Mouse (Mus musculus) kidney, postnatal 0 days (tissue): ENCODE results near the gene Adrb1. TPM values are rescaled to one million over a fixed set of nuclear protein-coding genes. Genes with fewer than 3 reads are reported as not detected.

Experiments
- ATAC-seq: fragments of 200-750 bp; cut with Nextera tagmentation; replicated peaks from 2 replicates; pipeline ENCODE4 v1.8.0; 2017; ENCODE audit warnings: low read depth, moderate number of reproducible peaks, moderate TSS enrichment, moderate library complexity; ENCODE audit not compliant: low FRiP score
- DNase-seq: peaks from one replicate; pipeline ENCODE4 v3.0.0-alpha.2; 2016; ENCODE audit warnings: low spot score
- H3K27ac ChIP-seq: fragments of 300-500 bp; sonication (generic); 2 replicates; pipeline ENCODE4 v1.5.1; 2014; ENCODE audit warnings: mild to moderate bottlenecking
- H3K27me3 ChIP-seq: fragments of 300-500 bp; sonication (generic); 2 replicates; pipeline ENCODE4 v1.6.1; 2014; ENCODE audit warnings: low read length, mixed read lengths; ENCODE audit not compliant: insufficient read depth
- H3K36me3 ChIP-seq: fragments of 300-500 bp; sonication (generic); 2 replicates; pipeline ENCODE4 v1.6.1; 2014; ENCODE audit warnings: low read length, mixed read lengths; ENCODE audit not compliant: insufficient read depth
- H3K4me1 ChIP-seq: fragments of 300-500 bp; sonication (generic); replicated peaks from 2 replicates; pipeline ENCODE4 v1.6.1; 2014; ENCODE audit warnings: antibody characterized with exemption, low read length, mixed read lengths; ENCODE audit not compliant: insufficient read depth
- H3K4me2 ChIP-seq: fragments of 300-500 bp; sonication (generic); 2 replicates; pipeline ENCODE4 v1.6.1; 2014; ENCODE audit warnings: mild to moderate bottlenecking, low read length, moderate library complexity, mixed read lengths
- H3K4me3 ChIP-seq: fragments of 300-500 bp; sonication (generic); replicated peaks from 2 replicates; pipeline ENCODE4 v1.5.1; 2014; ENCODE audit warnings: low read depth, low read length
- H3K9ac ChIP-seq: fragments of 300-500 bp; sonication (generic); 2 replicates; pipeline ENCODE4 v1.6.1; 2014; ENCODE audit warnings: low read depth, low read length
- H3K9me3 ChIP-seq: fragments of 300-500 bp; sonication (generic); replicated peaks from 2 replicates; pipeline ENCODE4 v1.6.1; 2016; ENCODE audit warnings: low read length, inconsistent platforms, mixed read lengths
- CTCF ChIP-seq: IDR thresholded peaks from 2 replicates; pipeline ENCODE4 v1.5.1; 2016; ENCODE audit warnings: antibody characterized with exemption, low read depth, mild to moderate bottlenecking, moderate library complexity
- WGBS: fragments of 180-500 bp; shearing (Covaris S2); extraction: QIAGEN DNeasy Blood & Tissue Kit; methylation state at CpG from one replicate; pipeline ENCODE4 v1.1.7; 2014; 5-methylcytosine and 5-hydroxymethylcytosine counted together
- polyA plus RNA-seq: library from polyadenylated mRNA; unstranded; fragments of >200 nt; fragmentation: Nextera tagmentation; extraction: Ambion mirVana; gene quantifications from 2 replicates; pipeline ENCODE4 v1.2.1, GENCODE M21; 2015

Adrb1 gene
- polyA plus RNA-seq, 1 experiment from 2014 or later = 0.55 TPM

GRCm38 (mm10) chr19:56679992-56680391, 42.0 kb upstream of the Adrb1 start:
- no peak overlapping the region for H3K4me2 ChIP-seq
- no peaks in the 10 kb centered on the region for H3K9me3 ChIP-seq
- H3K9ac ChIP-seq = no peak overlapping the region
- no peaks in the 10 kb centered on the region for H3K36me3 ChIP-seq
- no peaks in the 10 kb centered on the region for H3K27me3 ChIP-seq
- TF ChIP-seq CTCF = no peak
- H3K27ac ChIP-seq = no peak overlapping the region
- H3K4me3 ChIP-seq = no peak overlapping the region
- ATAC-seq (no peak), DNase-seq (no peak)
- H3K4me1 ChIP-seq = 0 out of 2 replicates have a peak, but pooled peaks cover 2% of the 10 kb centered on the region
- 70% methylated on average over 7 of the region's 7 CpGs for WGBS

DNA sequence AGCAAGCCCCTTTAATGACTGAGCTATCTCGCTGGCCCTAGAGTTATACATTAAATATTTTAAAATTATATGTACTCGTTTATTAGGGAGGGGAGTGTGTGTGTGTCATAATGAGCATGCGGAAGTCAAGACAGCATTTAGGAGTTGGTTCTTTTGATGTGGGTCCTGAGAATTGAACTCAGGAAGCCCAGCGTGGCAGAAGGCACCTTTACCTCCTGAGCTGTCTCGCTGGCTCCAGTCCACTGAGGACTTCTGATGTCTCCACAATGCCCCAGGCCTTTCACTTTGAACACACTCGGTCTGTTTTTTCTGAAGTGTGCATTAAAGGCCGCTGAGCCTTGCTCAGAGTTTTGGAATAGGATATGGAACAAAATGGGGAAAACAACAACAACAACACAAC, 39.7 kb upstream of the Adrb1 start:
- DNase-seq = no peak
- no peaks in the 10 kb centered on the region for H3K27me3 ChIP-seq
- H3K9ac ChIP-seq = no peak overlapping the region
- no peak overlapping the region for H3K27ac ChIP-seq
- no peak overlapping the region for H3K4me2 ChIP-seq
- H3K4me3 ChIP-seq = no peak overlapping the region
- H3K36me3 ChIP-seq = no peaks in the 10 kb centered on the region
- ATAC-seq = no peak
- 90% methylated on average over 7 of the region's 7 CpGs for WGBS
- 0 out of 2 replicates have a peak, but pooled peaks cover 2% of the 10 kb centered on the region for H3K4me1 ChIP-seq
- no peak for TF ChIP-seq CTCF
- no peaks in the 10 kb centered on the region for H3K9me3 ChIP-seq

GRCm38 (mm10) chr19:56682843-56683242, 39.2 kb upstream of the Adrb1 start:
- TF ChIP-seq CTCF = no peak
- no peaks in the 10 kb centered on the region for H3K9me3 ChIP-seq
- no peak overlapping the region for H3K4me3 ChIP-seq
- 73% methylated on average over 7 of the region's 7 CpGs for WGBS
- 0 out of 2 replicates have a peak, but pooled peaks cover 2% of the 10 kb centered on the region for H3K4me1 ChIP-seq
- no peaks in the 10 kb centered on the region for H3K27me3 ChIP-seq
- no peak overlapping the region for H3K4me2 ChIP-seq
- no peak for DNase-seq
- H3K36me3 ChIP-seq = no peaks in the 10 kb centered on the region
- no peak overlapping the region for H3K9ac ChIP-seq
- no peak overlapping the region for H3K27ac ChIP-seq
- no peak for ATAC-seq

GRCm38 (mm10) chr19:56685515-56685914, 36.5 kb upstream of the Adrb1 start:
- no peaks in the 10 kb centered on the region for H3K36me3 ChIP-seq
- no peak for DNase-seq
- WGBS = 76% methylated on average over 7 of the region's 7 CpGs
- no peaks in the 10 kb centered on the region for H3K9me3 ChIP-seq
- ATAC-seq = no peak
- no peaks in the 10 kb centered on the region for H3K27me3 ChIP-seq
- H3K27ac ChIP-seq = no peak overlapping the region
- H3K4me3 ChIP-seq = no peak overlapping the region
- no peak overlapping the region for H3K4me2 ChIP-seq
- H3K4me1 ChIP-seq = no peaks in the 10 kb centered on the region
- no peak for TF ChIP-seq CTCF
- H3K9ac ChIP-seq = no peak overlapping the region

DNA sequence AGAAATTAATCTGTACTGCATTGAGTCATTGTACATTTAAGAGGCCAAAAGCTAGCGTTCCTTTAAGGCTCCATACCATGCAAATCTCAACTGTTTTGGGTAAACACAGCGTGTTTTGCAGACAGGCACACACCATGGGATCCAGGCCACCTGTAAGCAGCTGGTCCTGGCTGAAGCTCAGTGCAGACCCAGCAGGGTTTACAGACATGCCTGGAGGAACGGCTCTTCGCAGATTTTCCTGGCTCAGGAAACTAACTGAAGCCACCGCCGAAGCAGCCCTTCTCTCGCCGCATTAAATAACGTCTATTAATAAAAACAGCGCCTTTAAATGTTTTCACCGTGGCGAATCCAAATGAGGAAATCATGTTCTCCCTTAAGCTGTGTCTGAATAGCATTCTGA, 35.8 kb upstream of the Adrb1 start:
- Histone ChIP-seq H3K9ac (no peak overlapping the region), H3K4me3 (no peak overlapping the region), H3K4me1 (no peaks in the 10 kb centered on the region), H3K9me3 (no peaks in the 10 kb centered on the region), H3K36me3 (no peaks in the 10 kb centered on the region), H3K27me3 (no peaks in the 10 kb centered on the region), H3K27ac (no peak overlapping the region), H3K4me2 (no peak overlapping the region)
- TF ChIP-seq CTCF = no peak
- no peak for ATAC-seq
- 66% methylated on average over 12 of the region's 12 CpGs for WGBS
- DNase-seq = no peak

- H3K9ac ChIP-seq = no peak overlapping the region
- no peaks in the 10 kb centered on the region for H3K9me3 ChIP-seq
- H3K36me3 ChIP-seq = no peaks in the 10 kb centered on the region
- no peak overlapping the region for H3K27ac ChIP-seq
- no peaks in the 10 kb centered on the region for H3K4me1 ChIP-seq
- TF ChIP-seq CTCF = no peak
- H3K4me2 ChIP-seq = no peak overlapping the region
- ATAC-seq = no peak
- H3K4me3 ChIP-seq = no peak overlapping the region
- H3K27me3 ChIP-seq = no peaks in the 10 kb centered on the region
- 84% methylated on average over 8 of the region's 8 CpGs for WGBS
- DNase-seq = no peak
These were observed 34.9 kb upstream of the Adrb1 start for GRCm38 (mm10) chr19:56687026-56687635.

- no peak for ATAC-seq
- Histone ChIP-seq H3K4me2 (no peak overlapping the region), H3K9ac (no peak overlapping the region), H3K27ac (no peak overlapping the region), H3K36me3 (no peaks in the 10 kb centered on the region), H3K9me3 (no peaks in the 10 kb centered on the region), H3K4me1 (no peaks in the 10 kb centered on the region), H3K4me3 (no peak overlapping the region), H3K27me3 (no peaks in the 10 kb centered on the region)
- 89% methylated on average over 10 of the region's 10 CpGs for WGBS
- DNase-seq = no peak
- TF ChIP-seq CTCF = no peak
These were observed 34.3 kb upstream of the Adrb1 start for GRCm38 (mm10) chr19:56687676-56688075.
